Mouse (Mus musculus): Measurements from ENCODE around the gene Haus5. TPM values are rescaled to one million over a fixed set of nuclear protein-coding genes. Genes with fewer than 3 reads are reported as not detected.

Haus5 gene
- 32.2 and 32.6 TPM in 2 replicates for polyA plus RNA-seq (2015; fragmentation: Nextera tagmentation; extraction: Ambion mirVana)

- H3K4me2 ChIP-seq (ENCODE audit: low read depth, low read length), result peak within 1 kb of the TSS; percentile 96
- H3K36me3 ChIP-seq (ENCODE audit: control insufficient read depth, insufficient read depth), result peaks cover 11% of the 10 kb centered on the region
- WGBS, result under 1% methylated on average over 34 of the region's 34 CpGs
- peak within 1 kb of the TSS; percentile 31; the same call in 1 of the 2 replicates for H3K27ac ChIP-seq (ENCODE audit: low read length)
- peak; percentile 90 for ATAC-seq (replicated peaks; ENCODE audit: extremely low read depth, insufficient read depth, low FRiP score)
- H3K9ac ChIP-seq (ENCODE audit: low read length), result peak within 1 kb of the TSS; percentile 77
- H3K4me1 ChIP-seq (ENCODE audit: control insufficient read depth, insufficient read depth, low read length), result peaks cover 9% of the 10 kb centered on the region; the same call in 1 of the 2 replicates
- H3K27me3 ChIP-seq (ENCODE audit: control insufficient read depth, insufficient read depth, low read length), result no peaks in the 10 kb centered on the region; the same call in 1 of the 2 replicates
- H3K9me3 ChIP-seq (replicated peaks; ENCODE audit: control insufficient read depth, low read length), result no peaks in the 10 kb centered on the region
- H3K4me3 ChIP-seq (ENCODE audit: low read length), result peak within 1 kb of the TSS; percentile 67
These were observed at the start of gene Haus5 for GRCm38 (mm10) chr7:30664529-30665200. Gene Haus5 (minus strand): TSS chr7:30664994.

DNA sequence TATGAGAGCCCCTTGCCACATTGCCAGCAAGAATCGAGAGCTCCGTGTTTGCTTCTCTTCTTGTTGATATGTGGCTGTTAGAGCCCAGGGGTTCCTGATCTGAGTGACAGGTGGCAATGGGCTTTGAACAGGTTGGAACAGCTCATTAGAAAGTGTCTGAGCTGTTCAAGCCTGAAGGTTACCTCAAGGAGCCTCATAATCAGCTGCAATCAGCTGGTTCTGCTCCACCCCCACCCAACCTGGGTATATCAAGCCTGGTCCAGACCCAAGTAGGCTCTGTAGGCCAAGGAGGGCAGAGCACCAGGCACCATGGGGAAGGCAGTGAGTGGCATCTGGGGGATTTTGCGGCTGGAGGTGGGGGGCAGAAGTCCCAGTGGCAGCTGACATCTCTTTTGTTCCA, 47.1 kb upstream of the Haus5 start, which contains the start of gene Atp4a:
Gene Atp4a (plus strand): TSS at position 268 of the 400 bp plus-strand sequence.
- Histone ChIP-seq H3K27ac (ENCODE audit: low read length) (no peak within 1 kb of the TSS), H3K4me3 (ENCODE audit: low read length) (no peak within 1 kb of the TSS), H3K9ac (ENCODE audit: low read length) (no peak within 1 kb of the TSS), H3K27me3 (ENCODE audit: control insufficient read depth, insufficient read depth, low read length) (peaks cover 13% of the 10 kb centered on the region), H3K4me2 (ENCODE audit: low read depth, low read length) (no peak within 1 kb of the TSS), H3K4me1 (ENCODE audit: control insufficient read depth, insufficient read depth, low read length) (peaks cover 4% of the 10 kb centered on the region), H3K9me3 (replicated peaks; ENCODE audit: control insufficient read depth, low read length) (no peaks in the 10 kb centered on the region), H3K36me3 (ENCODE audit: control insufficient read depth, insufficient read depth) (no peaks in the 10 kb centered on the region)
- no peak for ATAC-seq (replicated peaks; ENCODE audit: extremely low read depth, insufficient read depth, low FRiP score)
- WGBS, result 80% methylated on average over 3 of the region's 3 CpGs

DNA sequence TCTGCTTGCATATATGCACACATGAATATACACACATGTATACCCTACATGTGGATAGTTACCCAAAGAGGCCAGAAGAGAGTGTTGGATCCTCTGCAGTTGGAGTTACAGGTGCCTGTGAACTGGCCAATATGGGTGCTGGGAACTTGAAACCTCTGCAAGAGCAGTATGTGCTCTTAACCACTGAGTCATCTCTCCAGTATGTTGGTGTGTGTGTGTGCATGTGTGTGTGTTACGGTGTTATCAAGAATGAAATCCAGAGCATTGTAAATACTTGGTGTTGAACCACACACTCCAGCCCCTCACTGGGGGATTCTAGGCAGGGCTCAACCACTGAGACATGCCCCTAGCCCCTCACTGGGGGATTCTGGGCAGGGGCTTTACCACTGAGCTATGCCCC, 42.6 kb upstream of the Haus5 start:
- H3K9me3 ChIP-seq (replicated peaks; ENCODE audit: control insufficient read depth, low read length), result no peaks in the 10 kb centered on the region
- 58% methylated on average over 1 of the region's 1 CpGs for WGBS
- no peak overlapping the region for H3K4me3 ChIP-seq (ENCODE audit: low read length)
- H3K27me3 ChIP-seq (ENCODE audit: control insufficient read depth, insufficient read depth, low read length), result no peaks in the 10 kb centered on the region
- ATAC-seq (replicated peaks; ENCODE audit: extremely low read depth, insufficient read depth, low FRiP score), result no peak
- no peak overlapping the region for H3K4me2 ChIP-seq (ENCODE audit: low read depth, low read length)
- no peak overlapping the region for H3K27ac ChIP-seq (ENCODE audit: low read length)
- no peak overlapping the region for H3K9ac ChIP-seq (ENCODE audit: low read length)
- H3K36me3 ChIP-seq (ENCODE audit: control insufficient read depth, insufficient read depth), result no peaks in the 10 kb centered on the region
- peaks cover 11% of the 10 kb centered on the region for H3K4me1 ChIP-seq (ENCODE audit: control insufficient read depth, insufficient read depth, low read length)

DNA sequence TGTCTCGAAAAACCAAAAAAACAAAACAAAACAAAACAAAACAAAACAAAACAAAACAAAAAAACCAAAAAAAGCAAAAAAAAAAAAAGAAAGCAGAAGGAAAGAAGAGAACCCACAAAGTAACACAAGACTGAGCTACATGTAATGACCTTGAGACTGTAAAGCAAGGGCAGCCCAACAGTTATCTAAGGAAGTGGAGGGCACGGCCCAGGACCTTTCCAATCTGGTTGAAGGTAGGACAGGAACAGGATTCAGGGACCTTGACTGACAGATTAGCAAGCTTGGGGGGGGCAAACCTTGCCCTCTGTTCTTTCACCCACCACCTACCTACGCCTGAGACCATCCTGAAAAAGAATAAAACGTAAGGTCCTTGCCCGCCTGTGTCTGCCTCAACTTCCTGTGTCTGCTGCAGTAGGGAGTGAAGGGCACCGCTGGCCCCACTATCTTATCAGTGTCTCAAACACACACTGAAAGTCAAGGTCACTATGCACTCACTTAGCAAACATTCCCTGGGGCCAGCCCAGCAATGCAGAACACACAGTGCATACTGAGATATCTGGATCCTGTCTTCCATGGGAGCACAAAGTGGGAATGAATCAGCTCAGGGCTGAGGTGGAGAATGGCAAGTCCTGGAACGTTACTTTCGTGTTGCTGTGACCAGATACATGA, 41.6 kb upstream of the Haus5 start:
- 28% methylated on average over 8 of the region's 8 CpGs for WGBS
- H3K4me2 ChIP-seq (ENCODE audit: low read depth, low read length), result peak overlapping the region; percentile 12; the same call in 1 of the 2 replicates
- no peaks in the 10 kb centered on the region for H3K27me3 ChIP-seq (ENCODE audit: control insufficient read depth, insufficient read depth, low read length)
- peaks cover 11% of the 10 kb centered on the region for H3K4me1 ChIP-seq (ENCODE audit: control insufficient read depth, insufficient read depth, low read length)
- H3K36me3 ChIP-seq (ENCODE audit: control insufficient read depth, insufficient read depth), result no peaks in the 10 kb centered on the region
- H3K9me3 ChIP-seq (replicated peaks; ENCODE audit: control insufficient read depth, low read length), result no peaks in the 10 kb centered on the region
- ATAC-seq (replicated peaks; ENCODE audit: extremely low read depth, insufficient read depth, low FRiP score), result peak; percentile 89
- peak overlapping the region; percentile 82 for H3K27ac ChIP-seq (ENCODE audit: low read length)
- peak overlapping the region; percentile 52; the same call in 1 of the 2 replicates for H3K9ac ChIP-seq (ENCODE audit: low read length)
- H3K4me3 ChIP-seq (ENCODE audit: low read length), result no peak overlapping the region

DNA sequence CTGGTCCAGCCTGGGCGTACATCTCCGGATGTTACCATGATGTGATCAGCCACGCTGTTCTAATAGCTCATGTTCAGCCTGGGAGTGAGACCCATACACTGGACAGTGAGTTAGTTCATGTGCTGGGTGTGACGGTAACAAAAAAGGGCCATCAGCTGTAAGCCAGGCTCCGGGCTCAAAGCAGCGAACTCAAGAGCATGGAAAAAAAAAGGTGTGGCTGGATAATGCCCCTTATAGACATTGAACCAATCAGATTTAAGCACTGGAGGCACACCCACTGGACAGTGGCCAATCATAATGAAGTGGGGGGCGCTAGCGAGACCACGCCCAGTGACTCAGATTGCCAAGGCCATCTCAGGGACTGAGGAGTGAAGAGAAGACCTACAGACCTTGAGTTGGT, 33.8 kb upstream of the Haus5 start, which contains the start of gene 2200002J24Rik:
Gene 2200002J24Rik (plus strand): TSS at position 338 of the 400 bp plus-strand sequence.
- peaks cover 4% of the 10 kb centered on the region for H3K4me1 ChIP-seq (ENCODE audit: control insufficient read depth, insufficient read depth, low read length)
- no peak within 1 kb of the TSS for H3K9ac ChIP-seq (ENCODE audit: low read length)
- H3K9me3 ChIP-seq (replicated peaks; ENCODE audit: control insufficient read depth, low read length), result no peaks in the 10 kb centered on the region
- H3K4me2 ChIP-seq (ENCODE audit: low read depth, low read length), result no peak within 1 kb of the TSS
- H3K27ac ChIP-seq (ENCODE audit: low read length), result no peak within 1 kb of the TSS
- 40% methylated on average over 9 of the region's 9 CpGs for WGBS
- H3K36me3 ChIP-seq (ENCODE audit: control insufficient read depth, insufficient read depth), result no peaks in the 10 kb centered on the region
- no peak within 1 kb of the TSS for H3K4me3 ChIP-seq (ENCODE audit: low read length)
- H3K27me3 ChIP-seq (ENCODE audit: control insufficient read depth, insufficient read depth, low read length), result no peaks in the 10 kb centered on the region
- ATAC-seq (replicated peaks; ENCODE audit: extremely low read depth, insufficient read depth, low FRiP score), result peak; percentile 32; the same call in 1 of the 2 replicates

GRCm38 (mm10) chr7:30698101-30698500, 33.3 kb upstream of the Haus5 start:
- Histone ChIP-seq H3K36me3 (ENCODE audit: control insufficient read depth, insufficient read depth) (no peaks in the 10 kb centered on the region), H3K4me1 (ENCODE audit: control insufficient read depth, insufficient read depth, low read length) (peaks cover 4% of the 10 kb centered on the region), H3K27ac (ENCODE audit: low read length) (no peak overlapping the region), H3K4me3 (ENCODE audit: low read length) (no peak overlapping the region), H3K27me3 (ENCODE audit: control insufficient read depth, insufficient read depth, low read length) (no peaks in the 10 kb centered on the region), H3K9me3 (replicated peaks; ENCODE audit: control insufficient read depth, low read length) (no peaks in the 10 kb centered on the region), H3K9ac (ENCODE audit: low read length) (no peak overlapping the region), H3K4me2 (ENCODE audit: low read depth, low read length) (no peak overlapping the region)
- no peak for ATAC-seq (replicated peaks; ENCODE audit: extremely low read depth, insufficient read depth, low FRiP score)
- WGBS, result 51% methylated on average over 5 of the region's 5 CpGs

- WGBS, result 76% methylated on average over 6 of the region's 6 CpGs
These were observed 23.5 kb upstream of the Haus5 start for GRCm38 (mm10) chr7:30688325-30688724.

DNA sequence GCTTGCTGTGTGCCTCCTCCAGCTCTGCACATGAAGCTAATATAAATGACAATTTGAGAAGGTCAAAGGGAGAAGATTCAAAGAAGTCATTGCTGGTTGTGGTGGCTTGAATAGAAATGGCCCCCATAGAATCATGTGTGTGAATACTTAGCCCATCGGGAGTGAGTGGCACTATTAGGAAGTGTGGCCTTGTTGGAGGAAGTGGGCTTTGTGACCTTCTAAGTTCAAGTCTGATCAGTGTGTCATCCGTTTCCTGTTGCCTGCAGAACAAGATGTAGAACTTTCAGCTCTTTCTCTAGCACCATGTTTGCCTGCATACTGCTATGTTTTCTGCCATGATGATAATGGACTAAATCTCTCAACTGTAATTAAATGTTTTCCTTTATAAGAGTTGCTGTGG, 18.6 kb upstream of the Haus5 start:
- Histone ChIP-seq H3K27ac (ENCODE audit: low read length) (no peak overlapping the region), H3K9me3 (replicated peaks; ENCODE audit: control insufficient read depth, low read length) (no peaks in the 10 kb centered on the region), H3K4me1 (ENCODE audit: control insufficient read depth, insufficient read depth, low read length) (0 out of 2 replicates have a peak, but pooled peaks cover 6% of the 10 kb centered on the region), H3K4me3 (ENCODE audit: low read length) (no peak overlapping the region), H3K27me3 (ENCODE audit: control insufficient read depth, insufficient read depth, low read length) (0 out of 2 replicates have a peak, but pooled peaks cover 2% of the 10 kb centered on the region), H3K36me3 (ENCODE audit: control insufficient read depth, insufficient read depth) (no peaks in the 10 kb centered on the region), H3K4me2 (ENCODE audit: low read depth, low read length) (no peak overlapping the region), H3K9ac (ENCODE audit: low read length) (no peak overlapping the region)
- 57% methylated on average over 2 of the region's 2 CpGs for WGBS
- ATAC-seq (replicated peaks; ENCODE audit: extremely low read depth, insufficient read depth, low FRiP score), result no peak

More at GRCm38 (mm10) chr7:30688325-30688724, 23.5 kb upstream of the Haus5 start:
- H3K4me1 ChIP-seq (ENCODE audit: control insufficient read depth, insufficient read depth, low read length), result no peaks in the 10 kb centered on the region
- no peak overlapping the region for H3K9ac ChIP-seq (ENCODE audit: low read length)
- H3K36me3 ChIP-seq (ENCODE audit: control insufficient read depth, insufficient read depth), result no peaks in the 10 kb centered on the region
- H3K4me3 ChIP-seq (ENCODE audit: low read length), result no peak overlapping the region
- 0 out of 2 replicates have a peak, but pooled peaks cover 2% of the 10 kb centered on the region for H3K27me3 ChIP-seq (ENCODE audit: control insufficient read depth, insufficient read depth, low read length)
- no peaks in the 10 kb centered on the region for H3K9me3 ChIP-seq (replicated peaks; ENCODE audit: control insufficient read depth, low read length)
- H3K27ac ChIP-seq (ENCODE audit: low read length), result no peak overlapping the region
- no peak for ATAC-seq (replicated peaks; ENCODE audit: extremely low read depth, insufficient read depth, low FRiP score)
- H3K4me2 ChIP-seq (ENCODE audit: low read depth, low read length), result no peak overlapping the region

GRCm38 (mm10) chr7:30681897-30682296, 17.1 kb upstream of the Haus5 start:
- Histone ChIP-seq H3K9ac (ENCODE audit: low read length) (no peak overlapping the region), H3K27ac (ENCODE audit: low read length) (no peak overlapping the region), H3K9me3 (replicated peaks; ENCODE audit: control insufficient read depth, low read length) (0 out of 2 replicates have a peak, but pooled peaks cover 2% of the 10 kb centered on the region), H3K36me3 (ENCODE audit: control insufficient read depth, insufficient read depth) (no peaks in the 10 kb centered on the region), H3K4me2 (ENCODE audit: low read depth, low read length) (no peak overlapping the region), H3K27me3 (ENCODE audit: control insufficient read depth, insufficient read depth, low read length) (no peaks in the 10 kb centered on the region), H3K4me3 (ENCODE audit: low read length) (no peak overlapping the region), H3K4me1 (ENCODE audit: control insufficient read depth, insufficient read depth, low read length) (0 out of 2 replicates have a peak, but pooled peaks cover 6% of the 10 kb centered on the region)
- 40% methylated on average over 5 of the region's 5 CpGs for WGBS
- ATAC-seq (replicated peaks; ENCODE audit: extremely low read depth, insufficient read depth, low FRiP score), result no peak
